In genomic region chr9:65479158-65479557, GRCm38 (mm10) we compare ENCODE assay signal across 44 mouse cellular contexts. TPM values are rescaled to one million over a fixed set of nuclear protein-coding genes. Genes with fewer than 3 reads are reported as not detected.
"Had no signal": no experiment of that assay in that cellular context is flagged by ENCODE, and none has a peak within 500 bp of the region (broad histone marks: within the 10 kb centered on the region; RNA-seq: fewer than 3 reads in every experiment).

No protein-coding gene starts in this region.

- H3K4me1 ChIP-seq: limb, embryonic 10.5 days; limb, embryonic 12.5 days; limb, embryonic 13.5 days; limb, embryonic 15.5 days; liver, embryonic 12.5 days; liver, embryonic 13.5 days; liver, embryonic 15.5 days; lung, embryonic 15.5 days; midbrain, embryonic 10.5 days; midbrain, embryonic 12.5 days; midbrain, embryonic 13.5 days; midbrain, embryonic 15.5 days had no signal

- H3K27me3 ChIP-seq: limb, embryonic 12.5 days; limb, embryonic 13.5 days; limb, embryonic 15.5 days; liver, embryonic 12.5 days; liver, embryonic 13.5 days; liver, embryonic 15.5 days; lung, embryonic 15.5 days; megakaryocyte, embryonic 14.5 days; midbrain, embryonic 12.5 days; midbrain, embryonic 13.5 days; midbrain, embryonic 15.5 days had no signal

- H3K27ac ChIP-seq: left cerebral cortex, adult 2 months; limb, embryonic 10.5 days; limb, embryonic 12.5 days; limb, embryonic 13.5 days; limb, embryonic 15.5 days; liver, embryonic 12.5 days; liver, embryonic 13.5 days; liver, embryonic 14.5 days; liver, embryonic 15.5 days; lung, embryonic 15.5 days; macrophage; midbrain, embryonic 10.5 days; midbrain, embryonic 12.5 days; midbrain, embryonic 13.5 days; midbrain, embryonic 15.5 days had no signal

- H3K4me2 ChIP-seq: limb, embryonic 12.5 days; limb, embryonic 13.5 days; limb, embryonic 15.5 days; liver, embryonic 12.5 days; liver, embryonic 13.5 days; liver, embryonic 15.5 days; lung, embryonic 14.5 days; lung, embryonic 15.5 days; midbrain, embryonic 11.5 days; midbrain, embryonic 12.5 days; midbrain, embryonic 13.5 days; midbrain, embryonic 15.5 days had no signal

- DNase-seq: left cerebral cortex, postnatal 4 days; liver, embryonic 13.5 days; lung, adult 18-20 months; lung, adult 2 months; lung, embryonic 14.5 days; lung, postnatal 10 days; lung, postnatal 14 days; lung, postnatal 36 days; lung, postnatal 4 days; midbrain, embryonic 14.5 days had no signal

- ATAC-seq: liver, embryonic 12.5 days; lung, postnatal 0 days; midbrain, embryonic 13.5 days; midbrain, embryonic 15.5 days; midbrain, embryonic 16.5 days had no signal

- H3K4me3 ChIP-seq: left cerebral cortex, adult 2 months; limb, embryonic 10.5 days; limb, embryonic 12.5 days; limb, embryonic 13.5 days; limb, embryonic 15.5 days; liver, embryonic 12.5 days; liver, embryonic 13.5 days; liver, embryonic 15.5 days; lung, embryonic 15.5 days; megakaryocyte, embryonic 14.5 days; midbrain, embryonic 10.5 days; midbrain, embryonic 12.5 days; midbrain, embryonic 13.5 days; midbrain, embryonic 15.5 days; myocyte had no signal

- H3K9ac ChIP-seq: limb, embryonic 12.5 days; limb, embryonic 13.5 days; limb, embryonic 15.5 days; liver, embryonic 12.5 days; liver, embryonic 13.5 days; liver, embryonic 14.5 days; liver, embryonic 15.5 days; lung, embryonic 14.5 days; lung, embryonic 15.5 days; midbrain, embryonic 12.5 days; midbrain, embryonic 13.5 days; midbrain, embryonic 15.5 days had no signal

- H3K9me3 ChIP-seq: limb, embryonic 10.5 days; limb, embryonic 12.5 days; limb, embryonic 13.5 days; limb, embryonic 15.5 days; liver, embryonic 12.5 days; liver, embryonic 13.5 days; liver, embryonic 15.5 days; lung, embryonic 15.5 days; megakaryocyte, embryonic 14.5 days; midbrain, embryonic 10.5 days; midbrain, embryonic 12.5 days; midbrain, embryonic 13.5 days; midbrain, embryonic 15.5 days had no signal

RNA-seq across cellular contexts. Expression of gene Ankdd1a, which starts 40.8 kb away (rescaled TPM):
- total RNA-seq: megakaryocyte progenitor cell, adult 5-6 weeks; megakaryocyte, adult 5-6 weeks; megakaryocyte-erythroid progenitor cell, adult 5-6 weeks had no signal
- polyA plus RNA-seq: limb, embryonic 10.5 days; limb, embryonic 11.5 days; limb, embryonic 12.5 days; limb, embryonic 13.5 days; liver, embryonic 12.5 days; liver, embryonic 13.5 days; liver, embryonic 15.5 days; lung, embryonic 15.5 days; lung, embryonic 16.5 days; lung, postnatal 0 days; midbrain, embryonic 10.5 days; midbrain, embryonic 11.5 days had no signal

RNA-seq across cellular contexts. Expression of gene Slc51b, which starts 56.4 kb away (rescaled TPM):
- total RNA-seq: left cerebral cortex, adult 18-20 months; left cerebral cortex, adult 2 months; left cerebral cortex, adult 8-10 months; left cerebral cortex, postnatal 10 days; left cerebral cortex, postnatal 14 days; left cerebral cortex, postnatal 25 days; left cerebral cortex, postnatal 36 days; left cerebral cortex, postnatal 4 days; megakaryocyte progenitor cell, adult 5-6 weeks; megakaryocyte, adult 5-6 weeks; megakaryocyte-erythroid progenitor cell, adult 5-6 weeks; midbrain, postnatal 0 days; monocyte, adult 5-6 weeks had no signal
- polyA plus RNA-seq: limb, embryonic 10.5 days; limb, embryonic 11.5 days; limb, embryonic 12.5 days; limb, embryonic 13.5 days; limb, embryonic 14.5 days; limb, embryonic 15.5 days; liver, embryonic 12.5 days; liver, embryonic 13.5 days; liver, embryonic 15.5 days; lung, adult 2 months; lung, embryonic 14.5 days; lung, embryonic 15.5 days; lung, embryonic 16.5 days; lung, postnatal 0 days; macrophage; midbrain, embryonic 10.5 days; midbrain, embryonic 11.5 days; midbrain, embryonic 12.5 days; midbrain, embryonic 13.5 days; midbrain, embryonic 14.5 days; midbrain, embryonic 15.5 days; midbrain, embryonic 16.5 days; midbrain, postnatal 0 days; myocyte; neural tube, embryonic 11.5 days had no signal
